Mouse (Mus musculus) ovary, adult 18-20 months (tissue): Measurements from ENCODE around the gene Tbxas1.

ENCODE experiments used
- DNase-seq: peaks from one replicate; pipeline ENCODE4 v3.0.0; 2022; ENCODE audit warnings: low spot score, mixed read lengths

Tbxas1 gene

DNA sequence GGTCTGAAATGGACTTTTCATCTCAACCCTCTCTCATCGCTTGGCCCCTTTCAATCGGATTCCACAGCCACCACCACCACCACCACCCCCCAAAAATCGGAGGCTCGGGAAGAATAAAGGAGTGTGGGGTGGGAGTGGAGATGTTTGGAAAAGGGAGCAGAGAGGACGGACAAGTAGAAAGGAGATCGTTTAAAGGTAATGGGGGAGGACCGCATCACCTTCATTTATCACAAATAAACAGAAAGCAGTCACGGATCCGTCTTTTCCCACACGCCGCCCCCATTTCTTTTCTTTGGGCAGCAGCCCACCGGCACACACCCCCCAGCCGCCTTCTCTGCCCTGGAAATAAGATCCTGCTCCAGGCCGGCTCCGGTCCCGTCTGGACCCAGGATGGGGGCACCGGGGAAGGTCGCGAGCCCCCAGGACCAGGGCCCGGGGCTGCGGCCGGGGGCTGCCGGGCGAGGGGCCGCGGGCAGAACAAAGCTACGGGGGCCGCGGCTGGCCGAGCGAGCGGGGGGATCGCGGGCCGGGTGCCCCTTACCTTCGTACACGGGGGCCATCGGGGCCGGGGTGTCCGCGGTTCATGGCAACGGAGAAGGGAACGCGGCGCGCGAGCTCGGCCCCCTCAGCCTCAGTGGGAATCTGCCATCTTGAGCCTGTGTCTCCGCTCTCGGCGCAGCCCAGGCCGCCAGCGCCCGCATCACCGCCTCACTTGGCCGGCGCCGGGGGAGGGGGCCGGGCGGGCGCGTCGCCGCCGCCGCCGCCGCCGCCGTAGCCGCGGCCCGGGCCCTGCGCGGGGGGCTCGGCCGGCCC is at the start of gene Tbxas1:
Gene Tbxas1, plus strand, starts transcription at position 147 of the 813 bp plus-strand sequence.
- DNase-seq = no peak

DNA sequence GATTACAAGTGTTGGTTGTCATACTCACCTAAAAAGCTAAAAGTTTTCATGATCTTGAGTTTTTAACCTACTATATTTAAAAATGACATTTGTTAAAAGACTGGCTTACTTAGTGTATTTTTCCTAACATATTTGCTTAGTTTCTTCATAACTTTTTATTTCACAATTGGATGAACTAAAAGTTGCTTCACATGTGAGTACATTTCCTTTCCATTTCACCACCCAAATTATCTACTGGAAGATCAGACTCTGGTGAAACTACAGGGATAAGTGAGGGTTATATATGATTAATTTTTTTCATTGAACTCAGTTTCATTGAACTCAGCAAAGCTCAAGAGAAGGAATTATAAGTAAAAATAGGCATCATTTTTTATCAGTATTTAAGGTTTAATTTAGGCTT is 49.3 kb upstream of the Tbxas1 start:
- no peak for DNase-seq

DNA sequence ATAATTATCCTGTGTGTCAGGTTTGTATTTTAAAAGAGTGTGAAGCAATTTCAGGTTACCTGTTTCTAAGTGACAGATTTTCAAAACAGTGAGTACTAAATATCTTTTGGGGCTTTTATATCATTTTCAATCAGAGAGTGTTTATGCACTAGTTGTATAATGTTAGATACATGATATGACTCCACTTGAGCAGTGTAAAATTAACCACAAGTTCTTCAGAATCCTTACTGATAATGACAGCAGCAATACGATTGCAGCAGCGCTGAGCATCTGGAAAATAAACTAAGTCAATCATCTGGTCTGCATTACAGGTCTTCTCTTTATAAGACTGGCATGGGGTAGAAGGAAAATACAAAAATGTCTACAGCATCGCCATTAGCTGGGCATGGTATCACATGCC is 48.3 kb upstream of the Tbxas1 start:
- no peak for DNase-seq

DNA sequence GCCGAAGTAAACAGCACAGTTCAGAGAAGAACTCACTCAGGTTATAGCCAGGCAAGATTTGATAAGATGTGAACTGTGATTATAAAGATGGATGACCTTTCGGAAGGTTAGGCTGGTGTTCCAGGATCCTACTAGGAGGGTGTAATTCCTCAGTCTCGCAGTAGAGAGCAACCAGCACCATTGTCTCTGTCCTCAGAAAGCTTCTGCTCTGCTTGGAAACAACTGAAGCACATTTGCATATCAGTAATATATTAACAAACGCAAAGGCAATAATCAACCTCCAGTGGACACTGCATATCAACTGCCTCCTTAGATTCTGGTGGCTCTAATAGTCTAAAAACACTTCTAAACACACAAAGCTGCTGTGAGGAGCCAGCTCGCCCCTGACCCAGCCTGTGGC is 47.8 kb upstream of the Tbxas1 start:
- DNase-seq = no peak

GRCm38 (mm10) chr6:38828211-38828610 is 47.0 kb upstream of the Tbxas1 start:
- DNase-seq = no peak

DNA sequence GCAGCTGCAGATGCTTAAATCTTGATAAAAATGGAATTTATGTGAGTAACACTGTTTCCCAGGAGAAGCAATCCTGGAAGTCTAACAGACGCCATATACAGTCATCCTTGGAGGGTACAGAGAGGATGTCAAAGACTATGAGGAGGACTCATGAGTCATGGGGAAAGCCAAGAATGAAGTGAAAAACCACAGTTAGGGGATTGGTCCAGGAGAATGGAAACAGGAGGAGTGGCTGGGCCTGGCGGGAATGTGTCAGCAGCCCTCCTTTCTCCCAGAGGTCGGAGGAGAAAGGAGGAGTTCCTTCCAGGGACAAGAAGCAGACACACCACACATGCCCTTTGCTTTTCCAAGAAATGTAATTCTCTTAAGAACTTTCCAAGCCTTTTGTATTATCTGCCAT is 45.8 kb upstream of the Tbxas1 start:
- no peak for DNase-seq

DNA sequence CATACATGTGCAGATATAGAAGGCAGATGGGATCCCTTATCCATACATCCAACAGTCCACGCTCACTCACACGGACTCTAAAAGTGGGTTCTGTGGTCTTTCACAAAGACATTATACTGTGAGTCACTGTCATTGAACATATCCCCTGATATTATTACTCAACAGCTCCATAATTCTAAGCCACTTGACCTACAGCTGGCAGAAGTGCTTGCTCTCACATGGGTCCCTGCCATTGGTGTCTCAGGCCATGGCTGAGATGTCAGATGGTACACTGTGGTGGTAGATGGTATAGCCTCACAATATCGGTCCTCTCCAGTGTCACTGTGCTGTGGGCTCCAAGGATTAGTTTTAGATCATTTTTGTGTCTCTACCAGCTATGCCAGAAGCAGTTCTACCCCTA is 41.5 kb upstream of the Tbxas1 start:
- no peak for DNase-seq

- no peak for DNase-seq
These were observed 40.5 kb upstream of the Tbxas1 start for GRCm38 (mm10) chr6:38834727-38835126.

- no peak for DNase-seq
These were observed 40.0 kb upstream of the Tbxas1 start for GRCm38 (mm10) chr6:38835217-38835616.

DNA sequence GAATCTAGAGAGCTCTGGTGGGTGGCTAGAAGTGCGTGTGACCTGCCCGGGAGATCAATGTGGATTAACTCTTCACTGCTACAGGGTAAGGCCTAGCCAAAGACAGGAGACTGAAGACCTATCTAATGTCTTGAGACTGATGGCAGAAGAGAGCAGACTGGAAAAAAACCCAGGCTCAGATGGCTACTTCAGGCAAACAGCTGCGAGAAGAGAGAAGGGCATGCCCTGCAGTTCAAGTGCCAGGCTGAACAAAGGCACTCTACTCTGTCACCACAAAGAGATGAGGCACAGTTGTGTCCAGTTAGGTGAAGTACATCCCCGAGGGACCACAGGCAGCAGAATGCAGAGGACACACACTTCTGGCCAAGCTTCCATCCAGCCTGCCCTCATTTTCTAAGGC is 37.1 kb upstream of the Tbxas1 start:
- no peak for DNase-seq

DNA sequence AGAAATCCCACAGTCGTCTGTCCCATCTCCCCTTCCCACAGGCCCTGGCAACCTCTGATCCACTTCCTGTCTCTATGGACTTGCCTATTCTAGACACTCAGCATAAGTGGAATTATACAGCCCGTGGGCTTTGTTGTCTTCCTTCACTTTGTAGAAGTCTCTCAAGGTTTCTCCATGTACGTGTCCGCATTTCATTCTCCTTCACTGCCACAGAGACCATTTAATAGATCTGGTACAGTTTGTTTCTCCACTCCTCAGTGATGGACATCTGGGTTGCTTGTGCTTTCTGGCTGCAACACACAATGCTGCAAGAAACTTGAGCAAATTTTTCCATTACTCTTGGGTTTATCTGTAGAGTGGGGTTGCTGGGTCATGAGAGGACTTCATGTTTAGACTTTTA is 35.3 kb upstream of the Tbxas1 start:
- DNase-seq = no peak

DNA sequence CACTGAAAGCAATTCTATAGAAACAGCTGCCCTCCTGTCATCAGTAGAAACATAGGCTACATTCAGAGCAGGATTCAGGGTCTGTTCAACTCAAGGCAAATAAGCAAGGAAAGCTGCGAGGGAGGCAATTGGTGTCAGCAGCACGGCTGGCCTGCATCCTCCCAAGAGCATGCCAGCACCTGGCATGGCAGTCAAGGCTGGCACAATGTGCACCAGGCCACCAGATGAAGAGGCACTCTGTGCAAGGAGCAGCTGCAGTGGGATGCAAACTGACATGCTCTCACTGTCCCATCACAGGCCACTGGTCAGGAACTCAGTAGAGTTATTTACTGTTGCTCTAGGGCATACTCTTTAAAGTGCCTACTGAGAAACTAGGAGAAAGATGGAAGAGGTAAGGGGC is 34.8 kb upstream of the Tbxas1 start:
- no peak for DNase-seq

DNA sequence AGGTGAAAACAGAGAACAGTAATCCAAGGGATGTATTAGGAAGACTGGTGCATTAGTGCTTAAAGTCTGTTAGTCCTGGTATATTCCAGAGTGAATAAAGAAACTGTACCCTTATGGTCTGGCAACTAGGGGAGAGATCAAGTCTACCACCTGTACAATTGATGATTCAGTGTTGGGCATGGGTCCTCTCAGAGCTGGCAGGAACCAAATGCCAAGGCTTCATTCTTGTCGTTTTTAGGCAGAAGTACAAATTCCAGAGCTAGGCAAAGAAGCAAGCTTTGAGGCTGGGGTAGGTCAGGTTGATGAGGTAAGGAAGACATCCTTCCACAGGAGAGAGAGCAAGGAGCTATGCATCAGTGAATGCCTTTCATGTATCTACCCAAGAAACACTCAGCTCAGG is 34.4 kb upstream of the Tbxas1 start:
- DNase-seq = no peak

- no peak for DNase-seq
These were observed 33.7 kb upstream of the Tbxas1 start for GRCm38 (mm10) chr6:38841551-38841950.

DNA sequence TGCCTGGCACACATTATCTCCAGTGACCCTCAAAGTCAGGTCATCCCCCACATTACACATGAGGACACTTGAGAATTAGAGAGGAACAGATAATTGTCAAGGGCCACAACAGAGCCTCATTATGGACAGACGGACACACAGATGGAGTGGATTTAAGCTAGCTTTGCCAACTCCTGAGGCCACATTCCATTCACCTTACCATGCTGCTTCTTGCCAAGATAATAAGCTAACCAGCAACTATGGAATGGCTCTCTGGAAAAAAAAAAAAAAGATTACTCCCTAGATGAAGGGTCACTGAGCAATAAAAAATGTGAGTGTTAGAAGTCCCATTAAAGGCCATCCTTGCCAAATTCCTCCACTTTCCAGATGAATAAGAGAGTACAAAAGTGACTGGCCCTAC is 30.1 kb upstream of the Tbxas1 start:
- DNase-seq = no peak

DNA sequence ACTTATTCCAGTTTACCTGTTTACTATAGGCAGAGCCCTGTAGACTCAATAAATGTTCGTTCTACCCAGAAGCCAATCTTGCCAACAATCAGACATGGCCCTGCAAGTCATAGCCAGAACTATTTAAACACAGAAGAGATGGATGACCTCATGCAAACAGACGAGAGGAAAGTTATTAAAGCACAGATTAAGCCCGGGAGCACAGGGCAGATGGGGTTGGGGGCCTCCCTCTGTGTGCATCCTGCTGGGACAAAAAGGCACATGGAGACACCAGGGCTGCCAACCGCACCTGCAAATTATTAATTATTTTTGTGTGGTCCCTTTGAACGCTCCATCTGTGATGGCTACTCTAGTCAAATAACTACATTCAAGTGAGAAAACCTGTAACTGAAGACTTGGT is 29.3 kb upstream of the Tbxas1 start:
- DNase-seq = no peak

- no peak for DNase-seq
These were observed 28.6 kb upstream of the Tbxas1 start for GRCm38 (mm10) chr6:38846330-38847195.

GRCm38 (mm10) chr6:38847447-38847846 is 27.8 kb upstream of the Tbxas1 start:
- no peak for DNase-seq

- DNase-seq = no peak
These were observed 27.0 kb upstream of the Tbxas1 start for GRCm38 (mm10) chr6:38847958-38848910.

- DNase-seq = no peak
These were observed 24.4 kb upstream of the Tbxas1 start for GRCm38 (mm10) chr6:38850715-38851259.

DNA sequence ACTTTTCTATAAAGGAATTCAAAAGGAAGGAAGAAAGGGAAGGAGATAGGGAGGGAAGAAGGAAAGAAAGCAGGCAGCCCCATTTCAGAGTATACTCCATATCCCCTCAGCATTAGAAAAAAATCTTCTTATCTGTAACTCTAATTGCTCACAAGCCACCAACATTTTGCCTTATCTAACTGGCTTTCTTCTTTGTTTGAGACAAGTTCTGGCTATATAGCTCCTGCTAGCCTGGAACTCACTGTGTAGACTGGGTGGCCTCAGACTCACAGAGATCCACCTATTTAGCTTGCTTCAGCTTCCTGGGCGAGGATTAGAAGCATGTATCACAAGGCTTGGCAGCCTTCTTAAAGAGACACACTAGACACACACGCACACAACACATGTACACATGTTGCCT is 23.5 kb upstream of the Tbxas1 start:
- no peak for DNase-seq

- DNase-seq = no peak
These were observed 21.6 kb upstream of the Tbxas1 start for GRCm38 (mm10) chr6:38853561-38853992.
